Mouse (Mus musculus): Measurements from ENCODE around the gene Tjp2.
"Not testable (repeated sequence)": the region's sequence is repeated elsewhere in the genome, so short reads cannot be mapped to it uniquely, and the experiment has no call there.

The Tjp2 gene

DNA sequence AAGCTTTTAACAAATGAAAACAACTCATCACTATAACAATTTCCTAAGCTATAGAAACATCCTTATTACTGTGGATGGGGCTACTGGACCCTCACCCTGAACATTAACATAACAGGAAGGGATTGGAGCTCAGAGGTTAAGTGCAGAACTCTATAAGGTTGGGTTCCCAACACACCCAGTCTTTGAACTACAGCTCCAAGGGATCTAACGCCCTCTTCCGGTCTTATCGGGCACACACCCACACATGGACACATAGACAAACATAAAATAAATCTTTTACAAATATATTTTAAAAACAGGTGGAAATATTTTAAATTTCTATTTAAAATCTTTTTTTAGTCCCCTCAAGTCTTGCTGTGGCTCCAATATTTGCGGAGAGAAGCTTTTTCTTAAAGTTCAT lies 3.4 kb downstream of the Tjp2 start:
- no peak for ATAC-seq (ENCODE audit: low TSS enrichment)

DNA sequence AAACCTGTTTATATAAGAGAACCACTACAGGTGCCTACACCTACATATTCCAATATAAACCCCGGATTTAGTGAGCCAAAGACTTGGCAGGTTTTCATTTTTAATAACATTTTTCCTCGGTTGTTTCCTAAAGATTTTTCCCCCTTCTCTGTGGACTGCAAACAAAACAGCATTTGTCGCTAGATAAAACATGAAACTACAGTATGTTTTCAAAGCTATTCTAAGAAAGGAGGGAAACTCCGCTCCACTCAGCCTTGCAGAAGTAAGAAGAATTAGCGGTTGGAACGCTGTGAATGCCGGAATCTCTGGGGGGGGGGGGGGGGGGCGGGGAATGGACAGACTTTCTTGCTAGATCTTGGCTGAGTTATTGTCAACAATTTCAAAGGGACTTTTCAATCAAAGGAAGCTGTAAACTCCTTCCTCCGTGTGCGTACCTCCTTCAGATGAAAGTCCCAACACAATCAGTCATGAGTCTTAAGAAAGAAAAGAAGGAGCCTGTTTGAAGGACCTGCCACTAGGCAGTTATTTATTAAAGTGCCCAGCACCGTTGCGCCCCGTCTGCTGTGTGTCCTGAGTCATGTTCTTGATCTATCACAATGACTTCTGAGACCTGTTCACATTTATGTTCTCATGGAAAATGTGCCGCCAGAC lies 3.9 kb downstream of the Tjp2 start:
- ATAC-seq (ENCODE audit: low TSS enrichment): no peak

DNA sequence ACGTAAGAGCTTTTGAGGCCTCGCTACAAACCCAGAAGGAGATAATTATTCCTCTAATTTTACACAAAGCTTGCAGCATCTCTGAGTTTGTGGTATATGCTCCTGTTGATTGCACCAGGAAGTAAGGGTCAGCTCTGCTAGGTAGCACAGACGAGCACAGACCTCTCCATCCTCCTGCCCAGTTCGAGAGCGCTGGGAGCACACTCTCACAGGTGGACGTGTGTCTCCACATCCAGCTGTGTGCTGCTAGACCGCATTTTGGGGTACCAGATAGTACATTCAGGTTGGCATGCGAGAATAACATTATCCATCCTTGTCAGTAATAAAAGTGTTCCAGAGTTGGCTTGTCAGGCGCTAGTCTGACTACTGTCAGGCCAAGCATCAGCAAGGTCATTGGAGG lies 5.8 kb downstream of the Tjp2 start:
- no peak for ATAC-seq (ENCODE audit: low TSS enrichment)

DNA sequence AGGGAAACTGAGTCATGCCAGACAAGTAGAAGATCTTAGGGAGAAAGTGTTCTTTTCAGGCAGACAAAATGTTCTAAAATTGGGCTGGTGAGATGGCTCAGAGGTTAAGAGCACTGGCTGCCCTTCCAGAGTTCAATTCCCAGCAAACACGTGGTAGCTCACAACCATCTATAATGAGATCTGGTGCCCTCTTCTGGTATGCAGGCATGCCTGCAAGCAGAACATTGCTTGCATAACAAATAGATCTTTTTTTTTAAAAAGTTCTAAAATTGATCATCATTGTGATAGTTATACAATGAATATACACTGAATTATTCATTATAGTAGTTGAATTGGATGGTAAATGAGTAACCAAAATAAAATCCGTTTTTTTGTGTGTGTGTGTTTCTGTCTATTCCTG lies 6.5 kb downstream of the Tjp2 start:
- ATAC-seq (ENCODE audit: low TSS enrichment): no peak

DNA sequence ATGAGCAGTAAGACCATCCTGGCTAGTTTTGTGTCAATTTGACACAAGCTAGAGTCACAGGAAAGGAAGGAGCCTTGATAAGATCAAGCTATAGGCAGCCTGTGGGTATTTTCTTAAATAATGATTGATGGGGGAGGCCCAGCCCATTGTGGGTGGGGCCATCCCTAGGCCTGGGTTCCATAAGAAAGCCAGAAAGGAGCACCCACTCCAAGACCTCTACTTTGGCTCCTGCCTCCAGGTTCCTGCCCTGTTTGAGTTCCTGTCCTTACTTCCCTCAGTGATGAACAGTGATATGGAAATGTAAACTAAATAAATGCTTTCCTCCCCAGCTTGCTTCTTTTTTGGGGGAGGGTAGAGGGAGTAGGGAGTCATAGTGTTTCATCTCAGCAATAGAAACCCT lies 7.0 kb downstream of the Tjp2 start:
- ATAC-seq (ENCODE audit: low TSS enrichment): no peak

DNA sequence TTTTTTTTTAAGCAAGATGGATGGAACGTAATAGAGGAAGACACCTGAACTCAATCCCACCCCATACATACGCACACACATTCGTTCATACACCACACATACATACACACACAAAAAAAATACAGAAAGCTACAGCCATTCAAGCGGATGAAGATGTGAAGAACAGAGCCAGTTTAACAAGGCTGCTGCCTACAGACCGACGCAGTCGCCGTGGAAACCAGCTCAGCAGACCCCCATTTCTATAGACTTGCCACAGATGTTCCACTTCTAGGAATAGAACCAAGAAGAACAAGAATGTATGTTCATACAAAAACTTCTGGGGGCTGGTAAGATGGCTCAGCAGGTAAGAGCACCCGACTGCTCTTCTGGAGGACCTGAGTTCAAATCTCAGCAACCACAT lies 8.1 kb downstream of the Tjp2 start:
- no peak for ATAC-seq (ENCODE audit: low TSS enrichment)

DNA sequence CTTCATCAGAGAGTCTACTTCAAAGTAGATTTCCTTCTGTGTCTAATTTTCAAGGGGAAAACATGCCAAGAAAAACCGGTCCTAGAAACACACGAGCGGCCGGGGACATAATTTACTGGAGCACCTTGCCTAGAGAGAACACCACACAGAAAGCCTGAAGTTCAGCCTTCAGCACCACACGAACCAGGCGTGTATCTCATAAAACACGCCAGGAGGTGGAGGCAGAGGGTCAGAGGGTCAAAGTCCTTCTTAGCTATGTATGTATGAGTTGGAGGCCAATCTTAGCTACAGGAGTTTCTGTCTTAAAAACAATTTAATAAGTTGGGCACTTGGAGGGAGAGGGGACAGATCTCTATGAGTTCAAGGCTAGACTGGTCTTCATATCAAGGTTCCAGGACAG lies 9.9 kb downstream of the Tjp2 start:
- ATAC-seq (ENCODE audit: low TSS enrichment): no peak

DNA sequence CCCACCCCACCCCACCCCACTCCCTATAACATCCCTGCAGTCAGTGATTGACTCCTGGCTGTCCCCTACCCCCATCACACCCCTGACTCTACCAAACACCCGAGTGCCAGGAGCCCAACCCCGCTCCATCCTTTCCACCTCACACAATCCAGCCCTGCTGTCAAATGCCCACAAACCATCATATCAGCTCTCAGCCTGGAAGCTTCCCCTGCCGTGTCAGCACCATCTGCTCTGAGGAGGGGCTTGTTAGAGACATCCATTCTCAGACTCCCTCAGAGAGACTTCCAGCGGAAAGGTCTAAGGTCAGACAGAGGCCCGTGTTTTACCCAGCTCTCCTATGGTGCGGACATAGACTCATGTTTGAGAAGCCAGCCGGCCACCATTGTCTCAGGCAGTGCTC lies 11.5 kb downstream of the Tjp2 start:
- no peak for ATAC-seq (ENCODE audit: low TSS enrichment)

DNA sequence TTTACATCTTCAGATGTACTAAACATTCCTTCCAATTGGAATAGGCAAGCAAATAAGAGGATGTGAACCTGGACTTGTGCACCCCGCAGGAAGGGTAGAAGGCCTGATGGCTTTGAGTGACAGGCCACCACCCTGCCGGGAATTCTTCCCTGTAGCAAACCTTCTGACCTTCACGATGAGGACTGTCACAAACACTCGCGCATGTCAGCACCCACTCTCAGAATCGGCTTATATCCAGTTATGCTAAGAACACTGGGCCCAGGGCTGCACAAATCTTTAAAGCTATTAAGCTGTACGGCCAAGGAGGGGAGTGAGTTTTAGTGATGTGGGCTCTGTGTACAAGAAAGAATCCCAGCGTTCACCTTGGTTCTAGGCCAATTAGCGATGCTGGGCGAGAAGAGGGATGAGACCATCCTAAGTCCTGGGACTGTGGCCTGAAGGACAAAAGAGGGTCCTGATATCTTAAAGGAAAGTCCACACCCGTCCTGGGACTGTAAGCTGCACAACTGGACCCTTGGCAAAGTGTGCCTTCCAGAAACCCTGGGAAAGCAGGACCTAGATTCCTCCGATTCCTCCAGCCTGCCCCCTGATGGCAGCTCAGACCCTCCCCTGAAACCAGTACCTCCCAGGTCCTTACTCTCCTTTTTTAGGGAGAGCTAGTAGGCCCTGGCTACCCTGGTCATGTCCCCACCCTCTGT lies 12.1 kb downstream of the Tjp2 start:
- no peak for ATAC-seq (ENCODE audit: low TSS enrichment)

DNA sequence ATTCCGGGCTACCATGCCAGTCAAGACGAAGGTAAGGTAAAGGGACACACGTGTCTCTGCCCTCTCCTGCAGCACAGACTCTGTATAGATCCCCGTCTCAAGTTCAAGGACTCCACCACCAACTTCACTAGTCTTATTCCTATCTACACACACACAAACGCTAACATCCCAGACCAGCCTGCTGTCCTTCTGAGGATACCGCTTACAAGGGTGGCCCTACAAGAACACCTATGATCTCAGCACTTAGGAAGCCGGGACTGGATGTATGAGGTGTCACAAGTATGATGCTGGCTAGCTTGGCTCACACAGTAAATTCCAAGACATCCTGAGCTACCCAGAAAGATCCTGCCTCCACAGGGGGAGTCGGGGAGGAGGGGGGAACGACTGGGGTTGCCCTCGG lies 13.7 kb downstream of the Tjp2 start:
- ATAC-seq (ENCODE audit: low TSS enrichment): no peak

DNA sequence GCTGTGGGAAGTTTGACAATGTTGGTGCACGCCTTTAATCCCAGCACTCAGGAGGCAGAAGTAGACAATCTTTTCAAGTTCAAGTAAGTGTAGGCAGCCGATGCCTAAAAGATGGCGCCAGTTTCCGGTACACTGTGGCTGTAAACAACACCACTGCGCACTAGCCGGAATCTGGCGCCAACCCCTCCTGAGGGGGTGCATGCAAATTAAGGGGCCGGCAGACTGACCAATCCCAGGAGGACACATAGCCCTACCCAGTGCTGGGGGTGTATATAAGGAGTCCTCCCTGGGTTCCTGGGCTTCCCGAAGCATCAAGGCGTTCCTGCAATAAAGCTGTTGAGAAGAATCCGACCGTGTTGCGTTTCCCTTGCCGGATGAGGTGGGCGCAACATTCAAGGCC lies 15.3 kb downstream of the Tjp2 start:
- ATAC-seq (ENCODE audit: low TSS enrichment): no peak

DNA sequence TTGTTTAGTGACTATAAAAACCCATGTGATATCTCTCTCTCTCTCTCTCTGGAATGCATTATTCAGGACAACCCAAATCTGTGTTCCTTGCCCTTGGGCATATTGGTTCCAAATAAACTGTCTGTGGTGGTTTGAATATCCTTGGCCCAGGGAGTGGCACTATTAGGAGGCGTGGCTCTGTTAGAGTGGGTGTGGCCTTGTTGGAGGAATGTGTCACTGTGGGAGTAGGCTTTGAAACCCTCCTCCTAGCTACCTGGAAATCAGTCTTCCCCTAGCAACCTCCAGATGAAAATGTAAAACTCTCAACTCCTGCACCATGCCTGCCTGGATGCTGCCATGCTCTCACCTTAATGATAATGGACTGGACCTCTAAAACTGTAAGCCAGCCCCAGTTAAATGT lies 16.9 kb downstream of the Tjp2 start:
- ATAC-seq (ENCODE audit: low TSS enrichment): no peak

DNA sequence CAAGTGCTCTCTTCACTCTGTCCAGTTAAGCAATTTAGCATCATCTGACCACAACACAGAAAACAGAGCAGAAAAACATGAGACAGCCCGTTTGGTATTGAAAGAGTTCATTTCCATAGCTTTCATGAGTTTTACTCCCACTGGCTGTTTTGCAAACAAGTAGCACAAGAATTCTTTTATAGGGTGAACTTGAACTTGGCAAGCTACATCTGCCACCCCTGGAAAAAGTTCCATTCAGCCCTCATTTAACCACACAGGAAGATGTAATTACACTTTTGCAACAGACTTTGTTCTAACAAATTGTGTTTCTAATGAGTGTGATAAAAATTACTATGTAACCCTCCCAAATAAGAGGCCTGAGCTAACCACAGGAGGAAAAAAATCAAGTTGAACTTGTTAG lies 19.8 kb downstream of the Tjp2 start:
- ATAC-seq (ENCODE audit: low TSS enrichment): no peak

DNA sequence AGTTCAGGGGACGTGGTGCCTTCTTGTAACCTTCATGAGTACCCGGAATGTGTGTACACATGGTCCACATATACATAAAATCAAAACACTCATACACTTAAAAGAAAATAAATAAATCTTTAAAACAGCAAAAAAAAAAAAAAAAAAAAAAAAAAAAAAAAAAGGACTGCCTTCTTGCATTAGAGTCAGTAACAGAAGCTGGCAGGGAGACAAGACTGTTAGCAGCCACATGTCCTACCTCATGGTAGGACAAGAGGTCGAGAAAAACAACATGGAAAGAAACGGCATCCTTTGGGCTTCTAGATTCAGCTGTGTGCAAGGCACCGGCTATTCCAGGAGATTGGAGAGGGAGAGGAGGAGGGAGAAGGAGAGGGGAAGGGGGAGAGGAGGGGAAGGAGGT lies 23.0 kb downstream of the Tjp2 start:
- ATAC-seq (ENCODE audit: low TSS enrichment): no peak

DNA sequence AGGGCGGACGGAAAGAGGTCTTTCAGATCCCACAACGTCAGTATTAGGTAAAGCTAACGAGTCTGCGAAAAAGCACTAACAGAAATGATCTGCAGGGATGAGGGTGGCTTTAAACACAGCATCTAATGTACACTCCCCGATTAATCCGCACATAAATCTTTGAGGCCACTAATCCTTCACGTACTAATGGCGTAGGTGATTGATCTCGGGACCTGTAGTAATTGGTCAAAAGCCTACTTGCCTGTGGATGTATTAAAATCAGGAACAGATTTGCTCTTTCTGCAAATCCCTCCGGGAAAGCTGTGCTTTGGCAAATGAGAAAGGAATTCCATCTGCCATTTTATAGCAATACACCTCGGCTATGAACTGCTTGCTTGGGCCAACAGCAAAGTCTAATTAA lies 24.3 kb downstream of the Tjp2 start:
- ATAC-seq (ENCODE audit: low TSS enrichment): no peak

DNA sequence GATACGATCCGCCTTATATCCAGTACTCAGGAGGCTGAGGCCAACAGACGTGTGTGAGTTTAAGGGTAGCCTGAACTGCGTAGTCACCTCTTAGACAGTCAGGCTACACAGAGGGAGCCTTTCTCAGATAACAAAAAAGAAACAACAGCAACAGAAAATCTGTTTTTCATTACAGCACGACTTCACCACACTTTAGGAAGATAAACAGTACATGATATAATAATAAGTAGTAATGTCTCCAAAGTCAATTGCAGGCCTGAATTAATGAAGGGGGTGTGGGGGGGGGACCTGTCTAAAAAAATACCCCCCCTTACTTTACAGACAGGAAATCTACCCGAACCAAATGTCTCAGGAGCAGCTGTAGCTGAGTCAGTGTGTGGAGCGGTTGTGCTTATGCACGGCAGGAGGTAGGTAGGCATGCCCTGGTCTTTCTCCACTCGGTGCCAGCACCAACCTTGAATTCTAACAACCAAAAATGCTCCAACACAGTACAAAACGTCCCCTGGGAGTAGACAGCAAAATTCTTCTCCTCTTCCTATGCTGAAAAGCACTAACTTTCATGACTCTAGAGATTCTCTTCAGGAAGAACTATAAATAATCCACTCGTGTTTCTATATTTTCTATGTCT lies 26.0 kb downstream of the Tjp2 start:
- peak; percentile 69 for ATAC-seq (ENCODE audit: low TSS enrichment)

DNA sequence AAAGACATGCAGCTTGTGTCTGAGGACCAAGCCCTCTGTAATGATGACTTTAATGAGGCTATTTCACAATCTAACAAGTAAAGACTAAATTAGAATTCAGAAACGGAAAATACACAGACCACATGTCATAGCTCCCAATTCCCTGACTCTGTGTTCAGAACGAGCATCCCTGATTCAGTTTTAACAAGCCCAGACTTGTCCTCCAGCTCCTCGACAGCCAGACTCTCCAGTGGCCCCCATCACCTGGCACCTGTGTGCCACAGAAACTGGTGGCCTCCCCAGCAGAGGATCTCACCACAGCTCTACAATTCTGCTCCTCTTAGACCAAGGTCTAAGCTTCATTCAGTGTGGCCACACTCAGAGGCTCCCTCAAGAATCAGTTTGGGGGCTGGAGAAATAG lies 27.5 kb downstream of the Tjp2 start:
- no peak for ATAC-seq (ENCODE audit: low TSS enrichment)

DNA sequence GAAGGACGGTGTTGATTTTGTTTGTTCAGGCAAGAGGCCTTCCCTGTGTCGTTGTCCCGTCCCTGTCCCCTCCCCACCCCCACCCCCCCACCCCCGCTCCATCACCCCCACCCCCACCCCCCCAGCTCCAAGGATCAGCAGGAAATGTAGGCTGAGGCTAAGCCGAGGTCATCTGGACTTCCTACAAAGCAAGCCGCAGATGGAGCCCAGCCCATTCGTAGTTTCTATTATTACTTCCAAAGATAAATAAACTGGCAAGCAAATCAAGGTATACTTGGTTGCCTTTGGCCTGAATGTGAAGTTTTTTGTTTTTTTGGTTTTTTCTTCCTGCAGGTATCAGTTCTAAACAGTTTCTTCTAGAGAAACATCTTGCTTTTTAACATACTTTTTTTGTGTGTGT lies 29.6 kb downstream of the Tjp2 start:
- no peak for ATAC-seq (ENCODE audit: low TSS enrichment)

DNA sequence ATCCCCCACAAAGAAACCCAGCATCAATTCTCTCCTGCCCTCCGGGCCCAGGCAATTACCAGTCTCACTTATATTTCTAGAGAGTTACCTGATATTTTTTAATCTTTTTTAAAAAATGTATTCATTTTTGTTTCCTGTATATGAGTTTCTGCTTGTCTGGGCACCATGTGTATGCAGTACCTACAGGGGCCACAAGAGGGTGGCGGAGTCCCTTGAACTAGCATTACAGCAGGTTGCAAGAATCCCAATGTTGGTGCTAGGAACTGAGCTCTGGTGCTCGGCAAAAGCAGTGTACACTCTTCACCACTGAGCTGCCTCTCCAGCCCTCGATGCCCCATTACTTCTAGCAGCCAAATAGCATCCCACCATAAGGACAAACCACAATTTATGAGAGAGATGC lies 30.6 kb downstream of the Tjp2 start:
- ATAC-seq (ENCODE audit: low TSS enrichment): no peak

DNA sequence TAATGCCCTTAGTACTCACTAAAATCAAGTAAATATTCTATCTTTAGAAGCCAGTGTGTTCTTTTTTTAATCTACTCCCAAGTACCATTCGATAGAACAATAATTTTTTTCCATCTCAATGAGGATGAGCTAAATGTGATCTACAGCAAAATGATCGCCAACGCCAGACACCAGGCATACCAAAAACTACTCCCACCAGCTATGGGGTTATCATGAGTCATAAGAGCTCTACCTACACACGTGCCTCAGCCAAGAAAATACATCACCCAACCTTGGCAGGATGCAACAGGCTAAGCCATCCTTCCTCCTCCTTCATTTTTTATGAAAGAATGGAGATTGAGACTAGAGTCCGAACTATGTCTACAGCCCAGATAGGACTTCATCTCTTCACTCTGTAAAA lies 31.9 kb downstream of the Tjp2 start:
- ATAC-seq (ENCODE audit: low TSS enrichment): peak; percentile 91

DNA sequence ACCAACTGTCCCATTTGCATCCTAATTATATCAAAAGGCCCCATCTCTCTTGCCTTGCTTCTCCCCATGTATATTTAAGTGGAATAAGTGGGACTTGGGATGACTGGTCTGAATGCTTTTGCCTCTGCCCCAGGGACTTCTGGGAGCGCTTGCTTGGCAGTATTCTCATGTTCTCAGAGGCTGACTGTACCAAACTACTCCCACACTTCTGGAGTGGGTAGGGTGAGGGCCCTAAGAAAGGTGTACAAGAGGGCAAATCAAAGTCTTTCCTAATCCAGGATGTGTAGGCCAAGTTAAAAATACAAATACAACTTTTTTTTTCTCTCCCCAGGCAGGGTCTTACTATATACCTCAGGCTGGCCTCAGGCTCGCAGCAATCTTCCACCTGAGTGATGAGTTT lies 37.0 kb downstream of the Tjp2 start:
- no peak; the same call in 1 of the 2 replicates for ATAC-seq (ENCODE audit: low TSS enrichment)

DNA sequence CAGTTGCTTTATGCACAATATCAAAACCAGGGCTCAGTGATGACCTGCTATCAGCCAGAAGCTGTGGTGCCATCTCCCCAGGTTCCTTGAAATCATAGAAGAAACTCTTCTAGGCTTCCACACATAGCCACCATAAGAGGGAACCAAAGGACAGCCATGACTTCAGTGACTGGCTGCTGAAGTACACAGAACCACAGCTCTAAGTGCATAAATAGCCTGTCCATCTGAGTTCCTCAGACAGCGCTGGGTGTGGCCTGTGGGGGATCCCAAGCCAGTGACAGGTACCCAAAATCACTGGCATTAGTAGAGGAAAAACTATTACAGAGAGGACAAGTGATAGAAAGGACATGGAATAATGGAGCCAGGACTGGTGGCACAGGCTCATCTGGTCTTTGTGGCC lies 37.5 kb downstream of the Tjp2 start:
- ATAC-seq (ENCODE audit: low TSS enrichment): not testable (repeated sequence)

DNA sequence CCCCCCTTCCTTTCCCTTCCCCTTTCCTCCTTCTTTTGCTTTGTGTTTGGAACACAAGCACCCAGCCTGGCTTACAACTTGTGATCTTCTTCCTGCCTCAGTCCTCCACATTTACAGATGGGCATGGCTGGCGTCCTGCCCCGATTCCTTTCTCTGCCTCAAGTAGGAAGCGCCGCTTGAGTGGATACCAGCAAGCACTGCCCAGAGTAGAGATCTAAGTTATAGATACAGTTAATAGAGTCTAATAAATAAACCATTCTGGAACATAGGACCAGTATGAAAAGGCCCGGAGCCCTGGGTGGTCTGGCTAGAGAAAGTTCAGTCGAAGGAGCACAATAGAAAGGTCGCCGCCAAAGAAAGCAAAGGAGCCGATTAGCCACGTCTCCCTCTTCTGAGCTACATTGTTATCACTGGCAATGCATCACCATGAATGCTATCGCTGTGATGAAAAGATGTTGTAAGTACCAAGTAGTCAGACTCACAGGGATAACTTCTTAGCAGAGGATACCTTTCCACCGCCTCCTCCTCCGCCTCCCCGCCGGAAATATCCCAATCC lies 41.1 kb downstream of the Tjp2 start:
- no peak for ATAC-seq (ENCODE audit: low TSS enrichment)
